Mouse (Mus musculus): ENCODE results near the gene Sh3pxd2b. TPM values are rescaled to one million over a fixed set of nuclear protein-coding genes. Genes with fewer than 3 reads are reported as not detected.
A peak's percentile ranks its signal among the peaks of the same experiment; 100 is the strongest.

The Sh3pxd2b gene
- polyA plus RNA-seq, 1 experiment: 0.37 TPM

- no peaks in the 10 kb centered on the region for H3K27me3 ChIP-seq (ENCODE audit: control insufficient read depth, insufficient read depth, low read length)
- H3K36me3 ChIP-seq (ENCODE audit: control insufficient read depth, insufficient read depth, low read length): no peaks in the 10 kb centered on the region
- no peak overlapping the region for H3K27ac ChIP-seq (ENCODE audit: control insufficient read depth, insufficient read depth, low read depth, low read length)
- peaks cover 4% of the 10 kb centered on the region; the same call in 1 of the 2 replicates for H3K4me1 ChIP-seq (ENCODE audit: control insufficient read depth, insufficient read depth, low read length)
- peak overlapping the region; percentile 1 for H3K4me3 ChIP-seq (ENCODE audit: control insufficient read depth, low read depth, low read length)
- TF ChIP-seq POLR2A (IDR thresholded peaks at IDR 0.05; ENCODE audit: control insufficient read depth, low read depth, low read length): no peak
- peak; percentile 87; the same call in 1 of the 2 replicates for TF ChIP-seq CTCF (IDR thresholded peaks at IDR 0.05; ENCODE audit: control insufficient read depth, insufficient read depth, insufficient replicate concordance, low read depth, low read length)
Measured at GRCm38 (mm10) chr11:32321196-32321565, 26.4 kb upstream of the Sh3pxd2b start.

- TF ChIP-seq POLR2A (IDR thresholded peaks at IDR 0.05; ENCODE audit: control insufficient read depth, low read depth, low read length) (no peak), CTCF (IDR thresholded peaks at IDR 0.05; ENCODE audit: control insufficient read depth, insufficient read depth, insufficient replicate concordance, low read depth, low read length) (peak; percentile 97)
- Histone ChIP-seq H3K4me3 (ENCODE audit: control insufficient read depth, low read depth, low read length) (peak overlapping the region; percentile 69), H3K27ac (ENCODE audit: control insufficient read depth, insufficient read depth, low read depth, low read length) (no peak overlapping the region)
Measured at GRCm38 (mm10) chr11:32324609-32325008, 23.0 kb upstream of the Sh3pxd2b start.

GRCm38 (mm10) chr11:32331075-32331474, 16.5 kb upstream of the Sh3pxd2b start:
- H3K27ac ChIP-seq (ENCODE audit: control insufficient read depth, insufficient read depth, low read depth, low read length): no peak overlapping the region
- H3K4me1 ChIP-seq (ENCODE audit: control insufficient read depth, insufficient read depth, low read length): no peaks in the 10 kb centered on the region
- no peaks in the 10 kb centered on the region for H3K36me3 ChIP-seq (ENCODE audit: control insufficient read depth, insufficient read depth, low read length)
- TF ChIP-seq POLR2A (IDR thresholded peaks at IDR 0.05; ENCODE audit: control insufficient read depth, low read depth, low read length): no peak
- TF ChIP-seq CTCF (IDR thresholded peaks at IDR 0.05; ENCODE audit: control insufficient read depth, insufficient read depth, insufficient replicate concordance, low read depth, low read length): no peak
- H3K4me3 ChIP-seq (ENCODE audit: control insufficient read depth, low read depth, low read length): no peak overlapping the region
- H3K27me3 ChIP-seq (ENCODE audit: control insufficient read depth, insufficient read depth, low read length): no peaks in the 10 kb centered on the region

More at GRCm38 (mm10) chr11:32324609-32325008, 23.0 kb upstream of the Sh3pxd2b start:
- H3K27me3 ChIP-seq (ENCODE audit: control insufficient read depth, insufficient read depth, low read length): no peaks in the 10 kb centered on the region
- peaks cover 4% of the 10 kb centered on the region; the same call in 1 of the 2 replicates for H3K4me1 ChIP-seq (ENCODE audit: control insufficient read depth, insufficient read depth, low read length)
- no peaks in the 10 kb centered on the region for H3K36me3 ChIP-seq (ENCODE audit: control insufficient read depth, insufficient read depth, low read length)

GRCm38 (mm10) chr11:32331861-32332260, 15.8 kb upstream of the Sh3pxd2b start:
- TF ChIP-seq POLR2A (IDR thresholded peaks at IDR 0.05; ENCODE audit: control insufficient read depth, low read depth, low read length): no peak
- no peak for TF ChIP-seq CTCF (IDR thresholded peaks at IDR 0.05; ENCODE audit: control insufficient read depth, insufficient read depth, insufficient replicate concordance, low read depth, low read length)
- Histone ChIP-seq H3K4me3 (ENCODE audit: control insufficient read depth, low read depth, low read length) (no peak overlapping the region), H3K27me3 (ENCODE audit: control insufficient read depth, insufficient read depth, low read length) (no peaks in the 10 kb centered on the region), H3K4me1 (ENCODE audit: control insufficient read depth, insufficient read depth, low read length) (no peaks in the 10 kb centered on the region), H3K36me3 (ENCODE audit: control insufficient read depth, insufficient read depth, low read length) (no peaks in the 10 kb centered on the region), H3K27ac (ENCODE audit: control insufficient read depth, insufficient read depth, low read depth, low read length) (no peak overlapping the region)

- Histone ChIP-seq H3K4me3 (ENCODE audit: control insufficient read depth, low read depth, low read length) (no peak overlapping the region), H3K4me1 (ENCODE audit: control insufficient read depth, insufficient read depth, low read length) (no peaks in the 10 kb centered on the region), H3K27me3 (ENCODE audit: control insufficient read depth, insufficient read depth, low read length) (no peaks in the 10 kb centered on the region), H3K36me3 (ENCODE audit: control insufficient read depth, insufficient read depth, low read length) (no peaks in the 10 kb centered on the region), H3K27ac (ENCODE audit: control insufficient read depth, insufficient read depth, low read depth, low read length) (no peak overlapping the region)
- TF ChIP-seq CTCF (IDR thresholded peaks at IDR 0.05; ENCODE audit: control insufficient read depth, insufficient read depth, insufficient replicate concordance, low read depth, low read length): no peak
- no peak for TF ChIP-seq POLR2A (IDR thresholded peaks at IDR 0.05; ENCODE audit: control insufficient read depth, low read depth, low read length)
Measured at GRCm38 (mm10) chr11:32333235-32333634, 14.4 kb upstream of the Sh3pxd2b start.

- H3K27me3 ChIP-seq (ENCODE audit: control insufficient read depth, insufficient read depth, low read length): no peaks in the 10 kb centered on the region
- H3K4me1 ChIP-seq (ENCODE audit: control insufficient read depth, insufficient read depth, low read length): peaks cover 2% of the 10 kb centered on the region; the same call in 1 of the 2 replicates
- H3K27ac ChIP-seq (ENCODE audit: control insufficient read depth, insufficient read depth, low read depth, low read length): no peak overlapping the region
- no peak overlapping the region for H3K4me3 ChIP-seq (ENCODE audit: control insufficient read depth, low read depth, low read length)
- TF ChIP-seq CTCF (IDR thresholded peaks at IDR 0.05; ENCODE audit: control insufficient read depth, insufficient read depth, insufficient replicate concordance, low read depth, low read length) (no peak), POLR2A (IDR thresholded peaks at IDR 0.05; ENCODE audit: control insufficient read depth, low read depth, low read length) (no peak)
- H3K36me3 ChIP-seq (ENCODE audit: control insufficient read depth, insufficient read depth, low read length): no peaks in the 10 kb centered on the region
Measured at GRCm38 (mm10) chr11:32336435-32336907, 11.1 kb upstream of the Sh3pxd2b start.

GRCm38 (mm10) chr11:32339131-32339531, 8.5 kb upstream of the Sh3pxd2b start:
- TF ChIP-seq POLR2A (IDR thresholded peaks at IDR 0.05; ENCODE audit: control insufficient read depth, low read depth, low read length) (no peak), CTCF (IDR thresholded peaks at IDR 0.05; ENCODE audit: control insufficient read depth, insufficient read depth, insufficient replicate concordance, low read depth, low read length) (no peak)
- no peaks in the 10 kb centered on the region for H3K36me3 ChIP-seq (ENCODE audit: control insufficient read depth, insufficient read depth, low read length)
- no peak overlapping the region for H3K27ac ChIP-seq (ENCODE audit: control insufficient read depth, insufficient read depth, low read depth, low read length)
- H3K27me3 ChIP-seq (ENCODE audit: control insufficient read depth, insufficient read depth, low read length): no peaks in the 10 kb centered on the region
- peaks cover 2% of the 10 kb centered on the region; the same call in 1 of the 2 replicates for H3K4me1 ChIP-seq (ENCODE audit: control insufficient read depth, insufficient read depth, low read length)
- H3K4me3 ChIP-seq (ENCODE audit: control insufficient read depth, low read depth, low read length): no peak overlapping the region
